Mouse (Mus musculus) B cell, adult 2 months (primary cell): ENCODE measurements around the gene B230217C12Rik.

Experiments used
- DNase-seq, 2 experiments: peaks; one replicate each; pipeline ENCODE4 v3.0.0; 2022

Gene B230217C12Rik

GRCm38 (mm10) chr11:97840539-97840954 is at the start of gene B230217C12Rik:
Gene B230217C12Rik, plus strand, starts transcription at chr11:97840780.
- peak in 1 of 2 experiments; percentile 26 for DNase-seq

- DNase-seq, result peak; percentile 75 to 80
These were observed 47.4 kb upstream of the B230217C12Rik start for GRCm38 (mm10) chr11:97793165-97793564.

GRCm38 (mm10) chr11:97796910-97797309 is 43.7 kb upstream of the B230217C12Rik start:
- peak; percentile 86 to 90 for DNase-seq

GRCm38 (mm10) chr11:97797369-97798082 is 43.1 kb upstream of the B230217C12Rik start:
- DNase-seq, result no peak

GRCm38 (mm10) chr11:97798083-97798435 is 42.5 kb upstream of the B230217C12Rik start:
- DNase-seq, result no peak

GRCm38 (mm10) chr11:97798782-97799145 is 41.8 kb upstream of the B230217C12Rik start, which contains the start of gene Lasp1:
Gene Lasp1, plus strand, starts transcription at chr11:97799000.
- peak; percentile 97 to 98 for DNase-seq

- peak; percentile 86 to 89 for DNase-seq
These were observed 41.2 kb upstream of the B230217C12Rik start for GRCm38 (mm10) chr11:97799146-97799993.

- peak; percentile 54 to 66 for DNase-seq
These were observed 40.4 kb upstream of the B230217C12Rik start for GRCm38 (mm10) chr11:97799994-97800690.

- DNase-seq, result no peak
These were observed 39.7 kb upstream of the B230217C12Rik start for GRCm38 (mm10) chr11:97800691-97801408.

GRCm38 (mm10) chr11:97801409-97802193 is 39.0 kb upstream of the B230217C12Rik start:
- no peak for DNase-seq

GRCm38 (mm10) chr11:97802194-97802470 is 38.4 kb upstream of the B230217C12Rik start:
- DNase-seq, result no peak

GRCm38 (mm10) chr11:97802495-97802894 is 38.1 kb upstream of the B230217C12Rik start:
- DNase-seq, result no peak

GRCm38 (mm10) chr11:97803847-97804246 is 36.7 kb upstream of the B230217C12Rik start:
- DNase-seq, result no peak

- DNase-seq, result no peak
These were observed 35.5 kb upstream of the B230217C12Rik start for GRCm38 (mm10) chr11:97804841-97805661.

GRCm38 (mm10) chr11:97805662-97806612 is 34.6 kb upstream of the B230217C12Rik start:
- DNase-seq, result no peak

GRCm38 (mm10) chr11:97806613-97806964 is 34.0 kb upstream of the B230217C12Rik start:
- no peak for DNase-seq

- DNase-seq, result no peak
These were observed 33.0 kb upstream of the B230217C12Rik start for GRCm38 (mm10) chr11:97807626-97808025.

GRCm38 (mm10) chr11:97808093-97808492 is 32.5 kb upstream of the B230217C12Rik start:
- no peak for DNase-seq

- DNase-seq, result no peak
These were observed 31.9 kb upstream of the B230217C12Rik start for GRCm38 (mm10) chr11:97808621-97809234.
